Mouse (Mus musculus): ENCODE results near the gene Gtf2a1.
A peak's percentile ranks its signal among the peaks of the same experiment; 100 is the strongest.
"Not testable (repeated sequence)": the region's sequence is repeated elsewhere in the genome, so short reads cannot be mapped to it uniquely, and the experiment has no call there.

Gene Gtf2a1

DNA sequence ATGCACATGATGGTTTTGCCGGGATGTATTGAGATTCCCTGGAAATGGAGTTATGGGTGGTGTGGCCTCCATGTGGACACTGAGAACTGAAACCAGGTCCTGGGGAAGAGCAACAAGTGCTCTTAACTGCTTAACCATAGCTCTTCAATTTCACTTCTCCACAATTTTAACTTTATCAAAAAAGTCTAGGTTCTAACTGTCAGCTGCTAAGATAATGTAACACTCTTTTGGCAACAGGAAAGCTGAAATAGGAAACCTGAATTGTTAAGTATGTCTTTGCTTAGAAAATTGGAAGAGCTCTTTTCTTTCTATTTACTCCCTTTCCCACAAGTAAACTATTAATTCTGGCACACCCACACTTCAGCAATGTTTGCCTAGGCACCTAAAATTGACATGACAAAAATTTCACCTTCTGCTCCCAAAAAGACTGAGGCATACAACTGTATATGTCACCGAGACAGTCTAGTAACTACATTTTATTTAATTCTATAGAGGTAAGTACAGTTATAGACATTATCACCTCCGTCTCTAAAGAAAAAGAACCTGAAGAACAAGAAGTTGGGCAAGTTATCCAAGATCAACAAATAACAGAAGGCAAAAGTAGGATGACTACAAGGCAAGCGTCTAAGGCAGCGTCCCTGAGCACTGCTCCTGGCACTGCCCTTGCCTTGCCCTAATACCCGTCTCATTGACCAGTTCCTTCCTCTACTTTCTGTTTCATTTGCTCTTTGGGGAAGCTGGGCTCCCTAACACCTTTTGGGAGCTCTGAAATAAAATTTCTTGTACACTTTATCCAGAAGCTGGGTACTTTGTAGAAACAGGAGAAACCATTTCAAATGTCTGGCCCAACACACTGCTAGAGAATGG, 8.8 kb downstream of the Gtf2a1 start:
- no peak for DNase-seq

DNA sequence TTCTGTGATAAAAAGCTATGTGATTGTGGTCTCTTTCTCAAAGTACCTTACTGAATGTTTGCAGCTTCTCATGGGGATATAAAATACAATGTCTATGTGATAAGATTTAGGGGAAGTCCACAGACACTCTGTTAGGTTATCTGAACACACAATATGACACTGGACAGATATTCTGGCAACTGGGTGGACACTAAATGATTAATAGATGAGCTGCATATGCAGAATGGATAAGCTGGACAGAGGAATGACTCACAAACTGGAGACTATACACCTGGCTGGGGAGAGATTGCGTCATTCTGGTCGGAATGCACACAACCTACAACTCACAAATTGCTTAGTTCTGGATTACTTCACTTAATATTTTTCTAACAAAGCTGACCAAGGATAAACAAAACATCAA, 10.6 kb downstream of the Gtf2a1 start:
- no peak for DNase-seq

DNA sequence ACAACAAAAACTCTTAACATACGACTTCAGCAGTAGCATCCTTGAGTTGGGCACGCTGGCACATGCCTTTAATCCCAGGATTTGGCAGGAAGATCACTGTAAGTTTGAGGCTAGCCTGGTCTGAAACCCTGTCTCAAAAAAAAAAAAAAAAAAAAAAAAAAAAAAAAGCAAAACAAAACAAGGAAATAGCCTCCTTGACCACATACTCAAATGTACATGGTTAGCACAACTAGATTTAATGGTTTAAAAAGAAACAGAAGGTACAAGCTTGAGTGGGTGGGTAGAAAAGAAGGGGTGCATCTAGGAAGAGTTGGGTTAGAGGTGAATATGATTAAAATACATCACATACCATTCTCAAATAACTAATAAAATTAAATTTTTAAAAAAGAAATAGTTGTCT, 18.6 kb downstream of the Gtf2a1 start:
- DNase-seq = no peak

DNA sequence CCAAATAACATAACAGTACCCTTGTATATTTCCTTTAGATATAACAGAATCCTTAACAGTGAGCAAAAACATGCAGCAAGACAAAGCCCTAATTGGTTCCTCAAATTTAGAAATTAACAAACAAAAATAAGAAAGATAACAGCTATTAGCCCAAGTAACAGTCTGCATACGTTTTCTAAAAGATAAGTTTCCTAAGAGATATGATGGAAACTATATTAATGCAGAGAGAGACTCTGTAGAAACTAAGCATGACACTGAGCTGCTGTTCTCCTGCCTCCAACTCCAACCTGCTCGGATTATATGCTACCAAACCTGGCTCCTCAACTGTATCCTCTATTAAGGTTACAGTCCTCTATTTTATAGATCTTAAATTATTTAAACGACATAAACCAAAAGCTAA, 21.0 kb downstream of the Gtf2a1 start:
- DNase-seq = no peak

DNA sequence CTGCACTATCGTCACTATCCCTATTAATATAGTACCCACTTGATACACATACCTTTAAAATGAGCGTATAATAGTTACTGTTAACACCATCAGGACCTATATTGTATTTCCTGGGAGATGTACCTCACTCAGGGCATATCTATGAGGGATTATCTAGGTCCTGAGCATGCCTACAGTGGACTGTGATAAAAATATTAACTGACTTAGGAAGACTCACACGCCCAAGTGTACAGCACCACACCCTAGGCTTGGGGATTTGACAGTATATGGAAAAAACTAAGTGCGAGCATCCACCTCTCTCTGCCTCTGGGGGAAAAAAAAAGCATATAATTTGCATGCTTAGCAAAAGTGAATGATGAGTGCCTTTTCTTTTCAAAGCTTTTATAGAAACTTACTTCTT, 23.1 kb downstream of the Gtf2a1 start:
- no peak for DNase-seq

DNA sequence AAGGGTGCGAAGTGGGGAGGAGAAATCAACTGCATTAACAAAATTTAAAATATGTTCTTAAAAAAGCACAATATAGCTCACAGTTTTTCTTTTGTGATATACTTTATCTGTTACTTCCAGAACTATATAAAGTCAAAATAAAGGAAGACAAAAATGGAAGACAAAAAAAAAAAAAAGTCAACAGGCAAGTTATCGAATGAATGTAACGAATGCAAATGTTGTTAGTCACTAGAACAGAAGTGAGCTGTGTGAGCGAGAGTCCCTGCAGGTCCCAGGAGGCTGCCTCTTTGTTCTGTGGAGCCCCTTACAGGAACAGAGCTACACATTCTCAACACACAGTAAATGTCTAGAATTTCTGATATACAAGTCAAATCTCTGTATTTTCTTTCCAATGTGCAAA, 32.1 kb downstream of the Gtf2a1 start:
- DNase-seq = not testable (repeated sequence)

DNA sequence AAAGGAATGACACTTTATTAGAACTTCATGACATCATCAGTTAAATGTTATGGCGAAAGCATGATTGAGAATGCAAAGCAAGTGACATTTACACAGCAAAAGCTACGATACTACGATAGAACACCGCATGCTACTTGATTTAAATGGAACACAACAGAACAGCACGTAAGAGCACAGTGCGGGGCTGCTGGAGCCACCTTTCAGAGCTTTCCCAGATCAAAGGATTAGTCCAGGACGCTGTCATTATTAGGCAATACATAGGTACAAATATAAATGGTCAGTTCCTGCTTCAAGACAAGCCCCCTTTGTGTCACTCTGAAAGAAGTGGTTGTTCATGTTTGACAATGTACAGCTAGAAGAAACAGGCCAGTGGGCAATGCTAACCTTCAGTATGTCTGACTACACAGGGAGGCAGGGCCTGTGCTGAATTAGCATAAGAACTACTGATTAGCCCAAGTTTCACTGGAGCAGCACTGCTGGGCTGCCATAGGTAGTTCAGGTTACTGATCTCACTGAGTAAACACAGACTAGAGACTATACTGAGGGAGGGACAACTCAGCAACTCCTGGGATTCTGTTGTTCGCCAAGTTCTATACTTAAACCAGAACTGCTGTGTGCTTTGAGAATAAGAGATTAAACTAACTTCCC, 32.8 kb downstream of the Gtf2a1 start:
- not testable (repeated sequence) for DNase-seq

DNA sequence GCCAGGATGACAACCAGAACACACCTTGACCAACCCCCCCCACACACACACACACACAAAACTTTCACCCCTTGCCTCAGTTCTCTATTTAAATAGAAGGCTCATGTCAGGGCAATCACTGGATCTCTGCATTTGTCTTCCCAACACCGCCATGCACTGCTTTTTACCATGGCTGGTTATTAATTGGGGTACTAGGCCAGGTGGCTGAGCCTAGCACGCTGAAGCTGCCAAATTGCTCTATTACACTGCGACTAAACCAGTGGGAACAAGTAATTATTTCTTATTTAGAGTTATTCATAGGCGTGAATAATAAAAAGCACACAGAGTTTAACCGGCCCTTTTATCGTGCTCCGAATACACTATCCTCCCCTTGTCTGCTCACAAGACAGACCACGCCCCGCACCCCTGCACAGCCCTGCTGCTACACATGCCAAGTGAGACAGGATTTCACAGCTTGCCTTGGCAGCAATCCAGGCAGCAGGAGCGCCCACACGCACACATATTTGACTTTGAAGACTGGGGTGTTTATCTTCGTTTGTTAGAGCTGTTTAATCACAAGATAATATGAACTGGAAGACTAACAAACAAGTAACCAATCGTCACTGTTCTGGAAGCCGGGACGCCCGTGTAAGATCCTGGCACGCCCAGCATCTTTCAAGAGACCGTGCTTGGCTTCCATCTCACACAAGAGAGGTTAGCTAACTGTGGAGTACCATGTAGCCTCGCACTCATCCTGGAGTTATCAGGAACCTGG, 38.3 kb downstream of the Gtf2a1 start:
- peak; percentile 35 to 66 for DNase-seq

DNA sequence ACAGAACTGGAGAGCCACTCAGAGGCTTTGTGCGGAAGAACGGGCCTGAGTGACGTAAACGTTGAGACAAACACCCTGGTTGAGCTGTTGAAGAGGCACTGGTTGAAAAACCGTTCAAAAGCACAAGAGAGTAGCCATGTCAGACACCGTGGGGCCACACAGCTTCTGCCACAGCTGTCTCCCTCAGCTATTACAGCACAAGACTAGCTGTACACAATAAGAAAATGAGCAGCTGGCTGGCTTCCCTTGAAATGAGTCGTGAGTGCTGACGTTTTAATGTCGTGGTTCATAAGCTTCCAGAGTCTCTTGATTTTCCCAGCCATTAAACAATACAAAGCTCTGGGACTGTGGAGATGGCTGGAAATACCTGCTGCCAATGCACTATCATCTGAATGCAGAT, 40.8 kb downstream of the Gtf2a1 start:
- no peak for DNase-seq

DNA sequence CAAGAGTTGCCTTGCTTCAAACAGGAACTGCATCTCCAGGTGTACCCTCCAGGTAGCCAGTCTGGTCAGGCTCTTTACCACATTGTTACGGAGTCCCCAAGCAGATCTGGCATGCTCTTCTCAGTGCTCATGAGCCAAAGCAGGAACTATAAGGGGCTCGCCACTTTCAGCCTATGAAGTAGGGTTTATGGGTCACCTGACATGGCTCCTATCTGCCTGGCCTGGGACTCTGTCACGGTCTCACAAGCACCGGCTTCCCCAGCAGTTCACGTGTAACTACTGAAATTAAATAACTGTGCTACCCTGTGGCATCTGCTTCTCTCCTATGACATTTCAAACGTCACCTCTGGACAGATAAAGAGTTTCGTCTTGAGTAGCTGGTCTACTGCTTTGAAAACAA, 50.1 kb downstream of the Gtf2a1 start:
- no peak for DNase-seq

DNA sequence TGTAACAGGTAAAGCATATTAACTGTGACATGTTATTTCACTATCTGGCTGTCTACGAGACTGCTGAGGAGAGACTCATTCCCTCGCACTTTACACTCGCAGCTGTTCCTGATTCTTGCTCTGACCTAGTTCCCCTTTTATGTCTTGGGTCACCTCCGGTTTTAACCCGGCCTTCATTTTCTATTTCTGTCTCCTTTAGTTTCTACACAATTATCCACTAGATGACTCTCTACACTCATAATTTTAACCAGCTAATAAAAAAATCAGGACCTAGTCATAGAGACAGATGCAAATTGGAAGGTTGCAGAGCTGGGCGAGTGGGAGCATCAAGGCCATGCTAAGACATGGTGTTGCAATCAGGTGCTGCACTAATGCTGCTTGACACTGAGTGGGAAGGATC, 55.8 kb downstream of the Gtf2a1 start:
- no peak for DNase-seq

DNA sequence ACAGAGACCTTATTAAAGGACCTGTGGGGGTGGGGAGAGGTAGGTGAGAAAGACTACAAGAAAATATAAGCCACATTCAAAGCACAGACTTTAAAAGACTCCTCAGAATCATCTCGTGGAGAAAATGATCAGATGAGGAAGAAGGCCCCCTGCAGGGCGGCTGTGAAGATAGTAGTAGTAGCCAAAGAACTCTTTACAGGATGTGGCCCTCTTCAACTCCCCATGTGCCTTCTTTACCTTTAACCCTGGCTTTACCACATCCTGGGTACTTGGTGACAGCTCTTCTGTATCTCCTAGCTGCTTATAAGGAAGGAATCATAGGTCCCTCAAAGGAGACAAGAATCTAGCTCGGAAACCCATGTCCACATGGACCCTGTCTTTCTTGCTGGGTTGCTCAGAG, 66.7 kb downstream of the Gtf2a1 start:
- DNase-seq = no peak

DNA sequence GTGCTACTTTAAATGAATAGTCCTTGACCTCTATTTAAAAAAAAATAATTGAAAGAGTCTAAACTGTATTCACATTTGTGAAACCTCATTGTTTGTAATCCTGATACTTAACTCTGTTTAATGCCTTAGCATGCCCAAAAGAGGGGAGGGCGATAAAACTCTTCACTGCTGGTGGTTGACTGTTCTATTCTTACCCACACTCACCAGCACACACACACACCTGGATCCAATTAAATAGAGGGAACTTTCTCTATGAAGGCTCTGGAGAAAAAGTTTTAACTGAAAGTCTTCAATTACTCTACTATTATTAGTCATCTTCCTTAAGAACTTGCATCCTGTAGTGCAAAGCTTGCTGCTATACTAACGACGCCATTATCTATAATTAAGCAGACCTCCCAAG, 72.5 kb downstream of the Gtf2a1 start:
- DNase-seq = no peak

DNA sequence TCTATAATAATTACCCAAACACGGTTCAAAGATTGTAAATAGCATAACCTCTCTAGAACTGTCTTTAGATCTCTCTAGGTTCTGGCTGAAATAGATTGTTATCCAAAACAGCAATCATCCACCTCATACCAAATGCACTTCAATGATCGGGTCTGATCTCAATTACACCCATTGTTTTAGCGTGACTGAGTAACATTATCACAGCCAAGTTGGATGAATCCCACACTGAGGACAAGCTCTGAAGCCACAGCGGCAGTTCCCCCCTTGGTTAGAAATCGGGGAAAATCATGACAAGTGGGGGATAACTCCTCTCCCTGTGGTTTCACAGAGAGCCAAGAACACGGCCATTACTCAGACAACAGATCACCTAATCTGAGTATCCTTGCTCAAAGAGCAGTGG, 76.3 kb downstream of the Gtf2a1 start:
- DNase-seq = no peak

DNA sequence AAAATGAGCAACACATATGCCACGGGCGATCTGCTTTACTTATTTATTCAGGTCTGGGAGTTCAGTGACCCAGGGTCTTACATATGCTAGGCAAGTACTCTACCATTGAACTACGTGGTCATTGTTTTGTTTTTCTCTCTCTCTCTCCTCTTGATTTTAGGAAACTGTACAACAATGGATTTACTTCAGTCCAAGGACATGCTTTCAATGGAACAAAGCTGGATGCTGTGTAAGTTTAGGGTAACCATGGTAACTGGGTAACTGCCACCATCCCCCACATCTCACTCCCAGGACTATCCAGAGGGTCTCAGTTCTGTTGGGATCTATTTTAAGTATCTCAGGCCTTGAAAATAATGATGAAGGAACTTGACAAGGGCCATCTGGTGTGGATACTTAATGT, 78.5 kb downstream of the Gtf2a1 start:
- DNase-seq = no peak

All from kidney, postnatal 36 days (tissue).